Mouse (Mus musculus) lung, adult 18-20 months (tissue): ENCODE measurements at regions not wholly inside any gene's neighbourhood (a gene's known extent, or its start where the extent isn't known, plus 50 kb on each side); places are given as distances from the start of the nearest gene placed in this dataset.
A peak's percentile ranks its signal among the peaks of the same experiment; 100 is the strongest.
"Not testable (repeated sequence)": the region's sequence is repeated elsewhere in the genome, so short reads cannot be mapped to it uniquely, and the experiment has no call there.

Experiments used
- DNase-seq, 2 experiments: peaks; one replicate each; pipeline ENCODE4 v3.0.0; 2022; ENCODE audit warnings: mixed read lengths in 2 of 2

DNA sequence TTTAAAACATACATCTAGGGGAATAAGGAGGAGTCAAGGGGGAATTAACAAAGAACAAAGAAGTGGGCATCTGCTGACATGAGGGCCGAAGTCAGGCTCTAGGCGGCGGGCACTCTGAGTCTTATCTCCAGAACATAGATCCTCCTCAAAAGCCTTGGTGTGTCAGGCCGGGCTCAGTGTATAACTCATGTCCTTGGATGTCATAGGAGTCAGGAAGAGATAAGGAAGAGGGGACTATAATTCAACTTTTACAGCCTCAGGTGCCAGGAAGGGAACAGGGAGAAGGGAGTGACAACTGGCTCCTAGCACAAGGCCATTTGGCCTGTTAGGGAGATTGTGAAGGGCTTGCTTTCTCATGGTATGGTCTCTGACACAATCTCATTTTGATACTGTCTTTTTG is 185.9 kb upstream of the Ube2e2 start:
- DNase-seq: not testable (repeated sequence)

GRCm38 (mm10) chr14:19041984-19042760 is 148.1 kb upstream of the Ube2e2 start:
- DNase-seq: peak in 1 of 2 experiments; percentile 29

- DNase-seq: no peak
Observed at GRCm38 (mm10) chr14:19020102-19020501, 126.0 kb upstream of the Ube2e2 start.

DNA sequence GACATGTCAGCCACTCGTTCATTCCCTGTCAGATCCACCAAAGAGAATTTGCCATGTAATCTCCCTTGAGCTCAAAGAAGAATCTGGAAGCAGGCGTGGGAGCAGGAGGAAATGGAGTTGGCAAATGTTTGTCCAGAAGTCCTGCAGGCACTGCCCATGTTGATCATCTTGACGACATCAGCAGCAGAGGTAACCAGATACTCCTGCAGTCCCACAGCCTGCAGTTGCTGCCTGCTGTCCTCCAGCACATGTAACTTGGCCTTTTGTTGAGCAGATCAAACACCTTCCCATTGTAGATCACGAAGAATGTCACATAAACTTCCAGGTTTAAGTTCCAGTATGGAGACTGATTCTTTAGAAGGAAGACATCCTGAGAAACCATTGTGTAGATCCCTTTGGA is 121.3 kb upstream of the Ube2e2 start:
- no peak for DNase-seq

GRCm38 (mm10) chr14:19013558-19013957 is 119.5 kb upstream of the Ube2e2 start:
- DNase-seq: not testable (repeated sequence)

DNA sequence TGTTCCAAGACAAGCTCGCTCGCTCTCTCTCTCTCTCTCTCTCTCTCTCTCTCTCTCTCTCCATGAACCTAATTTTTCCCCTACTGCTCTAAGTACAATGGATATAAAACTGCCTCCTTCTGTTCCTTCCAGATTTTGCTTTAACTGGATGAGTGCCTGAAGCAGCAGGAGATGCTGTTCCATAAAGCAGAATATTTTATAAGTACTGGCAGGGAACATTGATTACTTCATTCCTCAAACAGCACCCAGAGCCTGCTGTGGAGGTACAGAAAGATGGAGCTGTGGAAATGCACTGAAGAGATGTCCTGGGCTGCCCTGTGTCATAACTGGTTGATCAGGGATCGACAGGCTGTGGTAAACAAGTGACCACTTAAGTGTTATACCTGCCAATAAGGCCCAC is 89.8 kb upstream of the Ube2e2 start:
- DNase-seq: no peak

- DNase-seq: no peak
Observed at GRCm38 (mm10) chr14:18963864-18964263, 69.8 kb upstream of the Ube2e2 start.

DNA sequence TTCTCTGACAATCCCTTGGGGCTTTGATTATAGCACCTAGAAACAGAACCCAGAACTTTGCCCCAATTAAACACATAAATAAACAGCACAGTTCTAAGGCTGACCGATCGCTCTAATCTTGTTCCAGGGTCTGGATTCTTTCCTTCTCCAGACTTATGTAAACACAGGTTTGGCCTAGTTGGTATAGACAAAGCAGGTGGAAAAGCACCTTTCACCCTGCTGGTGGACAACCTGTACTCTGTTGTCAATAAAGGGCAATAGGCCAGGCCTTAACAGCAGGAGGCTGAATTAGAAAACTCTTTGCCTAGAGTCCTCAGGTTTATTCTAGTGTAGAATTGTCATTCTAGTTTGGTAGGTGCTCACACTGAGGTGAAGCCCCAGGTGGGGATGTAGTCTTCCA is 69.2 kb upstream of the Ube2e2 start:
- no peak for DNase-seq
